In the genomic region with DNA sequence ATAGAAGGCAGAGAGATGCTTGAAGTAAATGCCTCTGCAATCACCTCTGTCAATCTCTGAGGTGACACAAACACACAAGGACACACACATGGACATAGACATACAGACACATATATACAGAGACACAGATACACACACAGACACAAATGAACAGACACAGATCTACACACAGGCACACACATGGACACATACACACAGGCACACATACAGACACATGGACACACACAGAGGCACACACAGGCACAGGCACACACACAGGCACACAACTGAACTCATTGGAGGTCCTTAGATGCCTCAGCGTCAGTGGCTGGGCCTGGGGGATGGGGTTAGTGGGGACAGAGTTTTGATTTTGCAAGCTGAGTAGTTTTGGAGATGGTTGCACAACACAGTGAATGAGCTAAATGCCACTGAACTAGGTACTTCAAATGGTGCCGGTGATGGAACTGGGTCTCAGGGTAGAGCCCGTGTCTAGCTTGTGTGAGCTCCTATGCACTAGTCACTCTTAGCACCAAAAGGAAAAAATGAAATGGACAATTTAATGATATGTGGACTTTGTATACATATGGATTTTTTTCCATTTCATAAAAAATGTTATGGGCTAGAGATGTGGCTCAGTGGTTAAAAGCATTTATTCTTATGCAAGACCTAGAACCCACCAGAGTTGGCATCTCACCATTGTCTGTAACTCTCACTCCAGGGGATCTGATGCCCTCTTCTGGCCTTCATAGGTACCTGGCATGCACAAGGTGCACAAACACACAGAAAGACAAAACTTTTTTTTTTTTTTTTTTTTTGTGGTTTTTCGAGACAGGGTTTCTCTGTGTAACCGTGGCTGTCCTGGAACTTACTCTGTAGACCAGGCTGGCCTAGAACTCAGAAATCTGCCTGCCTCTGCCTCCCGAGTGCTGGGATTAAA, we compare ENCODE assay signal across 19 mouse cellular contexts. TPM values are rescaled to one million over a fixed set of nuclear protein-coding genes. Genes with fewer than 3 reads are reported as not detected.
A peak's percentile ranks its signal among the peaks of the same experiment; 100 is the strongest.
DNase-seq lines count a peak whose midpoint lies in the region; ATAC-seq and TF ChIP-seq lines count a peak whose summit lies in the region.
"Had no signal": no experiment of that assay in that cellular context is flagged by ENCODE, and none has a peak within 500 bp of the region (broad histone marks: within the 10 kb centered on the region; RNA-seq: fewer than 3 reads in every experiment).

No protein-coding gene starts in this region.

- peaks cover 8% of the 10 kb centered on the region for H3K79me2 ChIP-seq in MEL (ENCODE audit: control insufficient read depth, insufficient read depth, low read length, poor library complexity)

- TF ChIP-seq RAD21 in MEL (IDR thresholded peaks at IDR 0.05; ENCODE audit: low read depth, low read length), result peak; percentile 62

- TF ChIP-seq EP300 in MEL (IDR thresholded peaks at IDR 0.05; ENCODE audit: low read depth in 1 of 2, low read length in 2 of 2), result no peak

- no peaks in the 10 kb centered on the region for H3K9me3 ChIP-seq in intestine, postnatal 0 days (ENCODE audit: control insufficient read depth)
- no peaks in the 10 kb centered on the region for H3K9me3 ChIP-seq in intestine, embryonic 15.5 days
- no peaks in the 10 kb centered on the region for H3K9me3 ChIP-seq in MEL (replicated peaks; ENCODE audit: insufficient read depth, low read length)
- H3K9me3 ChIP-seq in limb, embryonic 10.5 days (replicated peaks), result no peaks in the 10 kb centered on the region
- H3K9me3 ChIP-seq: forebrain, embryonic 15.5 days; hindbrain, embryonic 10.5 days; liver, embryonic 15.5 days had no signal

- no peak for TF ChIP-seq POLR2A in MEL (IDR thresholded peaks at IDR 0.05; ENCODE audit: control insufficient read depth in 1 of 2, insufficient read depth in 1 of 2, low read depth in 1 of 2, low read length in 2 of 2, poor library complexity in 1 of 2)

- H3K9ac ChIP-seq in intestine, postnatal 0 days (ENCODE audit: low read depth, low read length), result no peak overlapping the region
- H3K9ac ChIP-seq in intestine, embryonic 15.5 days, result no peak overlapping the region
- H3K9ac ChIP-seq in MEL (ENCODE audit: control insufficient read depth, low read depth, low read length, poor library complexity, severe bottlenecking), result no peak overlapping the region
- H3K9ac ChIP-seq: forebrain, embryonic 15.5 days; liver, embryonic 15.5 days had no signal

- WGBS in intestine, postnatal 0 days, result 92% methylated on average over 6 of the region's 6 CpGs
- 93% methylated on average over 6 of the region's 6 CpGs for WGBS in intestine, embryonic 15.5 days
- 91% methylated on average over 6 of the region's 6 CpGs for WGBS in limb, embryonic 10.5 days

- ATAC-seq in intestine, postnatal 0 days, result no peak
- ATAC-seq in intestine, embryonic 15.5 days, result no peak
- ATAC-seq: CD4-positive, CD25-positive, alpha-beta regulatory T cell, adult 4 months; forebrain, embryonic 15.5 days had no signal

- H3K36me3 ChIP-seq in intestine, postnatal 0 days (ENCODE audit: control insufficient read depth, insufficient read depth), result peaks cover 14% of the 10 kb centered on the region
- H3K36me3 ChIP-seq in intestine, embryonic 15.5 days, result peaks cover 7% of the 10 kb centered on the region; the same call in 1 of the 2 replicates
- H3K36me3 ChIP-seq in MEL (ENCODE audit: control insufficient read depth in 1 of 2, insufficient read depth in 2 of 2, low read length in 2 of 2), result peaks cover 0 to 14% of the 10 kb centered on the region in 2 experiments; a peak in 2 of 4 replicates
- H3K36me3 ChIP-seq in limb, embryonic 10.5 days, result peaks cover 32% of the 10 kb centered on the region
- H3K36me3 ChIP-seq: forebrain, embryonic 15.5 days; liver, embryonic 15.5 days had no signal

- no peak overlapping the region for H3K4me3 ChIP-seq in intestine, postnatal 0 days (ENCODE audit: low read depth, low read length)
- no peak overlapping the region for H3K4me3 ChIP-seq in intestine, embryonic 15.5 days (replicated peaks)
- H3K4me3 ChIP-seq in MEL (ENCODE audit: control insufficient read depth in 1 of 2, insufficient read depth in 1 of 2, low read depth in 2 of 2, low read length in 2 of 2), result no peak overlapping the region
- no peak overlapping the region for H3K4me3 ChIP-seq in limb, embryonic 10.5 days
- H3K4me3 ChIP-seq: erythroblast, embryonic 14.5 days; forebrain, embryonic 15.5 days; gastrocnemius, adult 2 months; hindbrain, embryonic 10.5 days; liver, embryonic 15.5 days had no signal

- no peaks in the 10 kb centered on the region for H3K27me3 ChIP-seq in intestine, postnatal 0 days (replicated peaks; ENCODE audit: control insufficient read depth, insufficient read depth, low read length)
- H3K27me3 ChIP-seq in intestine, embryonic 15.5 days (replicated peaks), result no peaks in the 10 kb centered on the region
- no peaks in the 10 kb centered on the region for H3K27me3 ChIP-seq in MEL (ENCODE audit: control insufficient read depth in 1 of 2, insufficient read depth in 2 of 2, low read length in 2 of 2)
- no peaks in the 10 kb centered on the region for H3K27me3 ChIP-seq in limb, embryonic 10.5 days (ENCODE audit: low read depth, poor library complexity, severe bottlenecking)
- H3K27me3 ChIP-seq: forebrain, embryonic 15.5 days; liver, embryonic 15.5 days had no signal

- no peak overlapping the region for H3K4me2 ChIP-seq in intestine, postnatal 0 days (replicated peaks; ENCODE audit: low read depth)
- H3K4me2 ChIP-seq in intestine, embryonic 15.5 days (replicated peaks), result no peak overlapping the region
- H3K4me2 ChIP-seq: forebrain, embryonic 15.5 days; heart, embryonic 11.5 days; liver, embryonic 15.5 days had no signal

- H3K27ac ChIP-seq in intestine, postnatal 0 days (ENCODE audit: low read depth, low read length), result no peak overlapping the region
- H3K27ac ChIP-seq in intestine, embryonic 15.5 days, result no peak overlapping the region
- H3K27ac ChIP-seq in MEL (ENCODE audit: control insufficient read depth, low read depth, low read length), result no peak overlapping the region
- H3K27ac ChIP-seq in limb, embryonic 10.5 days, result no peak overlapping the region
- H3K27ac ChIP-seq: forebrain, embryonic 15.5 days; gastrocnemius, adult 2 months; hindbrain, embryonic 10.5 days; liver, embryonic 15.5 days had no signal

- peak; percentile 29; the same call in 1 of the 2 replicates for TF ChIP-seq CTCF in intestine, postnatal 0 days (IDR thresholded peaks at IDR 0.05; ENCODE audit: low read depth)
- TF ChIP-seq CTCF in MEL (IDR thresholded peaks at IDR 0.05 in 2 of 3, conservative IDR thresholded peaks at IDR 0.05 in 1 of 3; ENCODE audit: control insufficient read depth in 1 of 3, insufficient read depth in 1 of 3, low read depth in 2 of 3, low read length in 3 of 3, poor library complexity in 1 of 3, severe bottlenecking in 1 of 3), result peak; percentile 41 to 63 (median 54)

- intact Hi-C loops in left cerebral cortex, postnatal 10 days (cut with DNase I), result no loop called here

- DNase-seq in 416B (ENCODE audit: low read depth) (peak; percentile 61), MEL (ENCODE audit: low read depth, low spot score) (peak; percentile 64)
- DNase-seq in lung, postnatal 14 days, result peak; percentile 47
- DNase-seq in left cerebral cortex, postnatal 10 days (ENCODE audit: extremely low spot score in 1 of 2, low spot score in 2 of 2), result no peak
- no peak for DNase-seq in limb, embryonic 10.5 days (ENCODE audit: low spot score)
- DNase-seq: cerebellum, postnatal 25 days; gastrocnemius, adult 2 months; kidney, postnatal 14 days; midbrain, embryonic 14.5 days; right cerebral cortex, postnatal 14 days; thymus, postnatal 36 days had no signal

- H3K4me1 ChIP-seq in intestine, postnatal 0 days (replicated peaks; ENCODE audit: control insufficient read depth, insufficient read depth, low read length), result no peaks in the 10 kb centered on the region
- H3K4me1 ChIP-seq in intestine, embryonic 15.5 days (replicated peaks), result 0 out of 2 replicates have a peak, but pooled peaks cover 4% of the 10 kb centered on the region
- H3K4me1 ChIP-seq in MEL (ENCODE audit: control insufficient read depth in 1 of 2, insufficient read depth in 2 of 2, low read length in 2 of 2), result peaks cover 9 to 19% of the 10 kb centered on the region in 2 experiments
- peaks cover 36% of the 10 kb centered on the region for H3K4me1 ChIP-seq in limb, embryonic 10.5 days

TF ChIP-seq in MEL, 35 proteins besides CTCF, POLR2A, EP300 and RAD21 (continues in another document):
- TF ChIP-seq MYC (IDR thresholded peaks at IDR 0.05; ENCODE audit: low read depth, low read length), result 0 out of 2 replicates have a peak, but pooled peaks have one; percentile 36
- TF ChIP-seq TCF12 (IDR thresholded peaks at IDR 0.05; ENCODE audit: low read depth, low read length), result no peak
- TF ChIP-seq CHD2 (IDR thresholded peaks at IDR 0.05; ENCODE audit: low read length), result no peak
- no peak for TF ChIP-seq NELFE (IDR thresholded peaks at IDR 0.05; ENCODE audit: low read depth, low read length)
- no peak for TF ChIP-seq ETS1 (IDR thresholded peaks at IDR 0.05; ENCODE audit: low read depth, low read length)

RNA-seq across cellular contexts. Expression of gene Spc24, which starts 4.2 kb away (rescaled TPM):
- polyA plus RNA-seq in intestine, postnatal 0 days (2015; fragmentation: Nextera tagmentation; extraction: Ambion mirVana), result 23.5 and 32.4 TPM in 2 replicates
- polyA plus RNA-seq in intestine, embryonic 15.5 days (2015; fragmentation: Nextera tagmentation; extraction: Ambion mirVana), result 94.2 and 107 TPM in 2 replicates
- 304 and 305 TPM in 2 replicates for total RNA-seq in MEL (2012; rRNA removed)
- 100 to 1,000 TPM in 1 of 2 experiments, not detected in 1; 377 TPM for polyA plus RNA-seq in MEL (2012; ENCODE audit: insufficient read depth in 1 of 2, insufficient read length in 2 of 2, low read depth in 1 of 2, low replicate concordance in 2 of 2, missing spikeins in 1 of 2)
- 1 to 10 TPM; 2.9 to 3.5 TPM for total RNA-seq in left cerebral cortex, postnatal 10 days (2021)
- polyA plus RNA-seq in limb, embryonic 10.5 days (2016; fragmentation: Nextera tagmentation; extraction: Ambion mirVana), result 225 and 232 TPM in 2 replicates

RNA-seq across cellular contexts. Expression of gene Kank2, which starts 34.2 kb away (rescaled TPM):
- polyA plus RNA-seq in intestine, postnatal 0 days (2015; fragmentation: Nextera tagmentation; extraction: Ambion mirVana), result 6.4 TPM in 2 replicates
- polyA plus RNA-seq in intestine, embryonic 15.5 days (2015; fragmentation: Nextera tagmentation; extraction: Ambion mirVana), result 16.3 and 16.7 TPM in 2 replicates
- total RNA-seq in MEL (2012; rRNA removed), result 5.9 and 7.6 TPM in 2 replicates
- polyA plus RNA-seq in MEL (2012; ENCODE audit: insufficient read depth in 1 of 2, insufficient read length in 2 of 2, low read depth in 1 of 2, low replicate concordance in 2 of 2, missing spikeins in 1 of 2), result 10 to 100 TPM in 1 of 2 experiments, not detected in 1; 16.3 TPM
- 1 to 10 TPM; 6.7 to 7.7 TPM for total RNA-seq in left cerebral cortex, postnatal 10 days (2021)
- polyA plus RNA-seq in limb, embryonic 10.5 days (2016; fragmentation: Nextera tagmentation; extraction: Ambion mirVana), result 22.7 and 24.2 TPM in 2 replicates
- polyA plus RNA-seq: CD4-positive, CD25-positive, alpha-beta regulatory T cell, adult 4 months had no signal

RNA-seq across cellular contexts. Expression of gene Ldlr, which starts 41.1 kb away (rescaled TPM):
- 22.8 and 26.6 TPM in 2 replicates for polyA plus RNA-seq in intestine, postnatal 0 days (2015; fragmentation: Nextera tagmentation; extraction: Ambion mirVana)
- polyA plus RNA-seq in intestine, embryonic 15.5 days (2015; fragmentation: Nextera tagmentation; extraction: Ambion mirVana), result 76.7 and 81.2 TPM in 2 replicates
- 58.1 and 69.1 TPM in 2 replicates for total RNA-seq in MEL (2012; rRNA removed)
- polyA plus RNA-seq in MEL (2012; ENCODE audit: insufficient read depth in 1 of 2, insufficient read length in 2 of 2, low read depth in 1 of 2, low replicate concordance in 2 of 2, missing spikeins in 1 of 2), result 10 to 100 TPM in 1 of 2 experiments, not detected in 1; 90.6 TPM
- total RNA-seq in left cerebral cortex, postnatal 10 days (2021), result 10 to 100 TPM; 17.2 to 19.2 TPM
- polyA plus RNA-seq in limb, embryonic 10.5 days (2016; fragmentation: Nextera tagmentation; extraction: Ambion mirVana), result 55.2 and 57.3 TPM in 2 replicates

Comparison
In these comparisons a context has a peak if more than half of its experiments do, and no peak if none do; other contexts are left out.
1. DNase-seq: peak in 416B (single experiment), MEL (single experiment) and lung, postnatal 14 days (single experiment); none in left cerebral cortex, postnatal 10 days (0 of 2) and limb, embryonic 10.5 days (single experiment).